Mouse (Mus musculus) heart, postnatal 25 days (tissue): Measurements from ENCODE around the gene Thap8. TPM values are rescaled to one million over a fixed set of nuclear protein-coding genes. Genes with fewer than 3 reads are reported as not detected.
A peak's percentile ranks its signal among the peaks of the same experiment; 100 is the strongest.

ENCODE experiments used
- DNase-seq: peaks from one replicate; pipeline ENCODE4 v3.0.0; 2022; ENCODE audit warnings: low spot score
- intact Hi-C: fragments of 180-260 bp; cut with DNase I; formaldehyde crosslinking; loops from one replicate; pipeline ENCODE4 v1.15.1; 2025
- total RNA-seq, 2 experiments: library from RNA; stranded (reverse); gene quantifications; 2 replicates each; pipeline ENCODE4 v1.2.3; 2021

Thap8 gene
- total RNA-seq, 2 experiments from 2014 or later = not detected

GRCm38 (mm10) chr7:30281522-30281921, 1.6 kb downstream of the Thap8 start:
- intact Hi-C loops = no loop called here
- no peak for DNase-seq

- DNase-seq = no peak
- intact Hi-C loops = no loop called here
These were observed 2.8 kb downstream of the Thap8 start for GRCm38 (mm10) chr7:30282740-30283139.

GRCm38 (mm10) chr7:30286701-30287410, 7.0 kb downstream of the Thap8 start:
- no peak for DNase-seq
- intact Hi-C loops = no loop called here

GRCm38 (mm10) chr7:30288046-30288445, 8.2 kb downstream of the Thap8 start:
- DNase-seq = no peak
- intact Hi-C loops = no loop called here

- DNase-seq = no peak
- intact Hi-C loops = no loop called here
These were observed 9.3 kb downstream of the Thap8 start for GRCm38 (mm10) chr7:30289071-30289713.

- DNase-seq = no peak
- intact Hi-C loops = no loop called here
These were observed 10.0 kb downstream of the Thap8 start for GRCm38 (mm10) chr7:30289714-30290399.

- DNase-seq = peak; percentile 68
- intact Hi-C loops = no loop called here
These were observed 11.6 kb downstream of the Thap8 start, which contains the start of gene Clip3 for GRCm38 (mm10) chr7:30291215-30292131. Gene Clip3, plus strand, starts transcription at chr7:30291728.

GRCm38 (mm10) chr7:30293795-30294194, 13.9 kb downstream of the Thap8 start:
- no peak for DNase-seq
- intact Hi-C loops = no loop called here

GRCm38 (mm10) chr7:30294296-30294695, 14.4 kb downstream of the Thap8 start:
- intact Hi-C loops = no loop called here
- no peak for DNase-seq

- intact Hi-C loops = no loop called here
- peak; percentile 62 for DNase-seq
These were observed 15.2 kb downstream of the Thap8 start for GRCm38 (mm10) chr7:30295103-30295502.

GRCm38 (mm10) chr7:30296816-30297215, 16.9 kb downstream of the Thap8 start:
- no peak for DNase-seq
- intact Hi-C loops = no loop called here

GRCm38 (mm10) chr7:30297266-30297665, 17.4 kb downstream of the Thap8 start:
- intact Hi-C loops = no loop called here
- DNase-seq = no peak

- DNase-seq = no peak
- intact Hi-C loops = no loop called here
These were observed 21.0 kb downstream of the Thap8 start for GRCm38 (mm10) chr7:30300914-30301313.

GRCm38 (mm10) chr7:30306083-30306779, 26.3 kb downstream of the Thap8 start:
- intact Hi-C loops = no loop called here
- DNase-seq = no peak

GRCm38 (mm10) chr7:30308076-30309005, 28.4 kb downstream of the Thap8 start, which contains the start of gene Alkbh6:
Gene Alkbh6, plus strand, starts transcription at chr7:30308717.
- intact Hi-C loops = no loop called here
- peak; percentile 93 for DNase-seq

- DNase-seq = no peak
- intact Hi-C loops = no loop called here
These were observed 29.7 kb downstream of the Thap8 start for GRCm38 (mm10) chr7:30309395-30310129.

GRCm38 (mm10) chr7:30310136-30310535, 30.2 kb downstream of the Thap8 start:
- DNase-seq = no peak
- intact Hi-C loops = no loop called here
